Mouse (Mus musculus) heart, embryonic 14.5 days (tissue): ENCODE measurements around the gene Tmem131. TPM values are rescaled to one million over a fixed set of nuclear protein-coding genes. Genes with fewer than 3 reads are reported as not detected.

ENCODE experiments used
- ATAC-seq: fragments of 200-750 bp; cut with Nextera tagmentation; 2 replicates; pipeline ENCODE4 v1.8.0; 2017; ENCODE audit warnings: low read depth, moderate TSS enrichment; ENCODE audit not compliant: insufficient number of reproducible peaks, insufficient read depth, low FRiP score
- H3K27ac ChIP-seq, 2 experiments: fragments of 200-500 bp in 1 of 2; fragments of 300-500 bp in 1 of 2; sonication (generic) in 1 of 2; replicated peaks in 1 of 2; 2 replicates each; pipeline ENCODE4 v1.5.1; 2012 to 2014; ENCODE audit warnings: low read depth in 2 of 2, low read length in 2 of 2, control low read depth in 1 of 2, mild to moderate bottlenecking in 1 of 2, mixed read lengths in 1 of 2; ENCODE audit not compliant: control insufficient read depth in 1 of 2, insufficient read depth in 1 of 2
- H3K27me3 ChIP-seq: fragments of 300-500 bp; sonication (generic); 2 replicates; pipeline ENCODE4 v1.6.1; 2014; ENCODE audit warnings: mild to moderate bottlenecking, low read length, control low read depth; ENCODE audit not compliant: control insufficient read depth, insufficient read depth
- H3K36me3 ChIP-seq: fragments of 300-500 bp; sonication (generic); 2 replicates; pipeline ENCODE4 v1.6.1; 2014; ENCODE audit warnings: mild to moderate bottlenecking, control low read depth, low read length, mixed read lengths; ENCODE audit not compliant: control insufficient read depth, insufficient read depth
- H3K4me1 ChIP-seq, 2 experiments: fragments of 200-500 bp in 1 of 2; fragments of 300-500 bp in 1 of 2; sonication (generic) in 1 of 2; 2 replicates each; pipeline ENCODE4 v1.6.1; 2012 to 2014; ENCODE audit warnings: low read length in 2 of 2, control low read depth in 1 of 2, mixed read lengths in 1 of 2; ENCODE audit not compliant: control insufficient read depth in 2 of 2, insufficient read depth in 2 of 2
- H3K4me2 ChIP-seq: fragments of 300-500 bp; sonication (generic); 2 replicates; pipeline ENCODE4 v1.6.1; 2014; ENCODE audit warnings: mild to moderate bottlenecking, low read length
- H3K4me3 ChIP-seq, 2 experiments: fragments of 200-500 bp in 1 of 2; fragments of 300-500 bp in 1 of 2; sonication (generic) in 1 of 2; 2 replicates each; pipeline ENCODE4 v1.5.1; 2012 to 2014; ENCODE audit warnings: low read length in 2 of 2, mild to moderate bottlenecking in 2 of 2, control low read depth in 1 of 2, low read depth in 1 of 2, moderate library complexity in 1 of 2; ENCODE audit not compliant: control insufficient read depth in 1 of 2, insufficient read depth in 1 of 2
- H3K9ac ChIP-seq: fragments of 300-500 bp; sonication (generic); 2 replicates; pipeline ENCODE4 v1.6.1; 2014; ENCODE audit warnings: mild to moderate bottlenecking, low read length
- H3K9me3 ChIP-seq: fragments of 300-500 bp; sonication (generic); 2 replicates; pipeline ENCODE4 v1.6.1; 2016; ENCODE audit warnings: low read length, control low read depth; ENCODE audit not compliant: control insufficient read depth
- WGBS: fragments of 180-500 bp; shearing (Covaris S2); extraction: QIAGEN DNeasy Blood & Tissue Kit; methylation state at CpG from one replicate; pipeline ENCODE4 v1.1.7; 2014; 5-methylcytosine and 5-hydroxymethylcytosine counted together
- polyA plus RNA-seq: library from polyadenylated mRNA; unstranded; fragments of >200 nt; fragmentation: Nextera tagmentation; extraction: Ambion mirVana; gene quantifications from 2 replicates; pipeline ENCODE4 v1.2.1, GENCODE M21; 2014

Gene Tmem131
- polyA plus RNA-seq, 1 experiment from 2014 or later: 10.0 TPM

- Histone ChIP-seq H3K27me3 (no peaks in the 10 kb centered on the region), H3K9ac (0 out of 2 replicates have a peak overlapping the region, but pooled peaks have one; percentile 19), H3K4me3 (no peak overlapping the region), H3K27ac (peak overlapping the region; percentile 63 to 71), H3K9me3 (no peaks in the 10 kb centered on the region), H3K36me3 (no peaks in the 10 kb centered on the region), H3K4me1 (peaks cover 17 to 38% of the 10 kb centered on the region in 2 experiments), H3K4me2 (no peak overlapping the region)
- no peak for ATAC-seq
- WGBS: 64% methylated on average over 1 of the region's 1 CpGs
Measured at GRCm38 (mm10) chr1:36860876-36861275, 82.6 kb downstream of the Tmem131 start.

GRCm38 (mm10) chr1:36860431-36860849, 83.0 kb downstream of the Tmem131 start:
- Histone ChIP-seq H3K9ac (no peak overlapping the region), H3K4me1 (peaks cover 17 to 38% of the 10 kb centered on the region in 2 experiments), H3K4me3 (no peak overlapping the region), H3K4me2 (0 out of 2 replicates have a peak overlapping the region, but pooled peaks have one; percentile 3), H3K27me3 (no peaks in the 10 kb centered on the region), H3K9me3 (no peaks in the 10 kb centered on the region), H3K27ac (peak overlapping the region; percentile 63 to 71), H3K36me3 (no peaks in the 10 kb centered on the region)
- peak; percentile 74 for ATAC-seq
- 16% methylated on average over 4 of the region's 4 CpGs for WGBS

DNA sequence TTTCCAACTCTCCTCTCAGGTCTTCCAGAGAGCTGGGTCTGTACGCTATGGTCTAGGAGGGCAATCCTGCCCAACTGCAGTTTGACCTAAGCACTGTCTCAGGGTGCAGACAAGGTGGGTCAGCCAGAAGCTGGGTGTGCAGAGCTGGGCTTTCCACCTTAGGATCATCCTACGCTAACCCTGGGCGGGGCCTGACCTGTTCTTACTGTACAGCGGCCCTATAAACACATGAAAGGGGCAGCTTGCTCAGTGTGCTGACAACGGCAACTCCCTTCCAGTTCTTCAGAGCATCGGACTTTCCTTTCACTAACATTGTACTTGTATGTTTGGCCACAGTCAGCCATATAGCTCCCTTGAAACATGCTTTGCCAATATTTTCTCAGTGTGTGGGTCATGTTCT, 86.4 kb downstream of the Tmem131 start:
- Histone ChIP-seq H3K9ac (no peak overlapping the region), H3K27me3 (no peaks in the 10 kb centered on the region), H3K4me3 (no peak overlapping the region), H3K27ac (no peak overlapping the region), H3K4me2 (no peak overlapping the region), H3K9me3 (no peaks in the 10 kb centered on the region), H3K4me1 (peaks cover 12 to 35% of the 10 kb centered on the region in 2 experiments), H3K36me3 (0 out of 2 replicates have a peak, but pooled peaks cover 10% of the 10 kb centered on the region)
- no peak for ATAC-seq
- WGBS: 92% methylated on average over 6 of the region's 6 CpGs

DNA sequence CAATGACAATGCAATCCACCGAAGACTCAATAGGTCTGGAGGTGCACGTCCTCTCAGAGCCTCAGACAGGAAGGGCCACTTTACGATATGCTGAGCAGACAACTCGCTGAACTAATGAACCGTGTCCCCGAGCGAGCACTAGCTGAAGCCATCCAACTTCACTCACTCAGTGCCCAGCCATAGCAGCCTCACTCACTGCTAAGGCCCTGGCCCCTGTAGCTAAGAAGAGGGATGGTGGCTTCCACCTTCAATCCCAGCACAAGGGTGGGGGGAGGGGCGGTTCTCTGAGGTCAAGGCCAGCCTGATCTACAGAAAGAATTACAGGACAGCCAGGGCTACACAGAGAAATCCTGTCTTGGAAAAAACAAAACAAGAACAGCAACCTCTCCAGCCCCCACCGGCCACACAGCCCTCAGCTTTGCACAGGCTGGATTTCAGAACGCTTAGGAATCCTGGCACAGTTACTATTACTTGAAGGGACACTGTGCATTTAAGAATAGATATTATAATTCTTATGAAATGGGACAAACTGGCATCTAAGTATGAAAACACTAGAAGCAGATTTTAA, 89.2 kb downstream of the Tmem131 start:
- Histone ChIP-seq H3K36me3 (0 out of 2 replicates have a peak, but pooled peaks cover 10% of the 10 kb centered on the region), H3K4me1 (peaks cover 0 to 7% of the 10 kb centered on the region in 2 experiments; a peak in 1 of 4 replicates), H3K9ac (no peak overlapping the region), H3K27me3 (no peaks in the 10 kb centered on the region), H3K27ac (no peak overlapping the region), H3K9me3 (no peaks in the 10 kb centered on the region), H3K4me2 (no peak overlapping the region), H3K4me3 (no peak overlapping the region)
- no peak for ATAC-seq
- 89% methylated on average over 10 of the region's 10 CpGs for whole genome bisulfite sequencing

DNA sequence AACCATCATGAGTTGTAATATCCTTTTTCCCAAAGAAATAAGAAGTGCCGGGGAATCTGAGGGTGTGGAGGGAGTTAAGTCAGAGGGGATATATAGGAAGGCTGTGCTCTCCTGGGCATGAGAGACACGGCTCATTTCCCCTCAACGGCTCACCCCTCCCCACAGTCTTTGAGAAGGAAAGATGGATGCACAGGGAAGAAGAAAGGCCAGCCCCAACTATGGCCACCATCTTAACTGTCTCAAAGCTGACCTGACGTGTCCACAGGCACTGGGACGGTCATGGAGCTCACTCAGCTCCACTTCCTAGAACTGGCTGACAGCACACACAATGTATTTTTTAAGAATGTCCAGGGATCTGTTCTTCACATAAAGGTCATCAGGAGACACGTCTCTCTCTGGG, 91.4 kb downstream of the Tmem131 start:
- ATAC-seq: no peak
- Histone ChIP-seq H3K36me3 (0 out of 2 replicates have a peak, but pooled peaks cover 10% of the 10 kb centered on the region), H3K4me1 (peaks cover 0 to 10% of the 10 kb centered on the region in 2 experiments; a peak in 2 of 4 replicates), H3K27me3 (no peaks in the 10 kb centered on the region), H3K4me3 (no peak overlapping the region), H3K9ac (no peak overlapping the region), H3K9me3 (no peaks in the 10 kb centered on the region), H3K4me2 (no peak overlapping the region), H3K27ac (no peak overlapping the region)
- 70% methylated on average over 6 of the region's 6 CpGs for WGBS

GRCm38 (mm10) chr1:36851392-36851791, 92.1 kb downstream of the Tmem131 start:
- Histone ChIP-seq H3K4me3 (no peak overlapping the region), H3K27ac (no peak overlapping the region), H3K4me1 (peaks cover 0 to 12% of the 10 kb centered on the region in 2 experiments; a peak in 2 of 4 replicates), H3K9me3 (no peaks in the 10 kb centered on the region), H3K27me3 (no peaks in the 10 kb centered on the region), H3K4me2 (no peak overlapping the region), H3K36me3 (0 out of 2 replicates have a peak, but pooled peaks cover 10% of the 10 kb centered on the region), H3K9ac (no peak overlapping the region)
- no peak for ATAC-seq
- WGBS: 73% methylated on average over 4 of the region's 4 CpGs

GRCm38 (mm10) chr1:36848036-36848435, 95.4 kb downstream of the Tmem131 start:
- Histone ChIP-seq H3K4me3 (no peak overlapping the region), H3K9me3 (0 out of 2 replicates have a peak, but pooled peaks cover 2% of the 10 kb centered on the region), H3K27ac (no peak overlapping the region), H3K4me2 (no peak overlapping the region), H3K9ac (no peak overlapping the region), H3K27me3 (no peaks in the 10 kb centered on the region), H3K36me3 (0 out of 2 replicates have a peak, but pooled peaks cover 5% of the 10 kb centered on the region), H3K4me1 (peaks cover 5 to 20% of the 10 kb centered on the region in 2 experiments)
- ATAC-seq: no peak
- WGBS: 90% methylated on average over 1 of the region's 1 CpGs
